Mouse (Mus musculus): ENCODE measurements at regions not wholly inside any gene's neighbourhood (a gene's known extent, or its start where the extent isn't known, plus 50 kb on each side); places are given as distances from the start of the nearest gene placed in this dataset.

- Histone ChIP-seq H3K9ac (ENCODE audit: low read depth, low read length) (no peak overlapping the region), H3K4me2 (ENCODE audit: low read length) (no peak overlapping the region), H3K36me3 (ENCODE audit: control insufficient read depth, insufficient read depth, low read length) (no peaks in the 10 kb centered on the region), H3K27ac (ENCODE audit: low read length) (no peak overlapping the region), H3K27me3 (ENCODE audit: control insufficient read depth, insufficient read depth, low read depth, low read length) (no peaks in the 10 kb centered on the region; the same call in 1 of the 2 replicates), H3K4me1 (ENCODE audit: control insufficient read depth, insufficient read depth, low read length) (peaks cover under 1% of the 10 kb centered on the region; the same call in 1 of the 2 replicates), H3K9me3 (replicated peaks; ENCODE audit: control insufficient read depth, low read length, poor library complexity, severe bottlenecking) (no peaks in the 10 kb centered on the region), H3K4me3 (ENCODE audit: low read depth, low read length) (no peak overlapping the region)
- WGBS = 51% methylated on average over 6 of the region's 6 CpGs
- peak; percentile 48; the same call in 1 of the 2 replicates for ATAC-seq
Observed at GRCm38 (mm10) chr9:61862071-61862480, 52.3 kb downstream of the Rplp1 start.

- no peak overlapping the region for H3K4me2 ChIP-seq (ENCODE audit: low read length)
- H3K4me1 ChIP-seq (ENCODE audit: control insufficient read depth, insufficient read depth, low read length) = no peaks in the 10 kb centered on the region
- no peak overlapping the region for H3K9ac ChIP-seq (ENCODE audit: low read depth, low read length)
- 19% methylated on average over 2 of the region's 2 CpGs for WGBS
- no peaks in the 10 kb centered on the region for H3K9me3 ChIP-seq (replicated peaks; ENCODE audit: control insufficient read depth, low read length, poor library complexity, severe bottlenecking)
- no peak overlapping the region for H3K4me3 ChIP-seq (ENCODE audit: low read depth, low read length)
- H3K27ac ChIP-seq (ENCODE audit: low read length) = no peak overlapping the region
- ATAC-seq = no peak
- no peaks in the 10 kb centered on the region for H3K36me3 ChIP-seq (ENCODE audit: control insufficient read depth, insufficient read depth, low read length)
- no peaks in the 10 kb centered on the region for H3K27me3 ChIP-seq (ENCODE audit: control insufficient read depth, insufficient read depth, low read depth, low read length)
Observed at GRCm38 (mm10) chr9:61860147-61860546, 54.2 kb downstream of the Rplp1 start.

- Histone ChIP-seq H3K4me1 (ENCODE audit: control insufficient read depth, insufficient read depth, low read length) (no peaks in the 10 kb centered on the region), H3K9me3 (replicated peaks; ENCODE audit: control insufficient read depth, low read length, poor library complexity, severe bottlenecking) (no peaks in the 10 kb centered on the region), H3K27me3 (ENCODE audit: control insufficient read depth, insufficient read depth, low read depth, low read length) (no peaks in the 10 kb centered on the region), H3K27ac (ENCODE audit: low read length) (no peak overlapping the region), H3K4me2 (ENCODE audit: low read length) (no peak overlapping the region), H3K36me3 (ENCODE audit: control insufficient read depth, insufficient read depth, low read length) (no peaks in the 10 kb centered on the region), H3K9ac (ENCODE audit: low read depth, low read length) (no peak overlapping the region), H3K4me3 (ENCODE audit: low read depth, low read length) (no peak overlapping the region)
- 52% methylated on average over 6 of the region's 6 CpGs for WGBS
- ATAC-seq = no peak
Observed at GRCm38 (mm10) chr9:61859438-61859837, 54.9 kb downstream of the Rplp1 start.

- Histone ChIP-seq H3K4me1 (ENCODE audit: control insufficient read depth, insufficient read depth, low read length) (no peaks in the 10 kb centered on the region), H3K9ac (ENCODE audit: low read depth, low read length) (no peak overlapping the region), H3K27ac (ENCODE audit: low read length) (no peak overlapping the region), H3K4me2 (ENCODE audit: low read length) (no peak overlapping the region), H3K4me3 (ENCODE audit: low read depth, low read length) (no peak overlapping the region), H3K9me3 (replicated peaks; ENCODE audit: control insufficient read depth, low read length, poor library complexity, severe bottlenecking) (no peaks in the 10 kb centered on the region), H3K36me3 (ENCODE audit: control insufficient read depth, insufficient read depth, low read length) (no peaks in the 10 kb centered on the region), H3K27me3 (ENCODE audit: control insufficient read depth, insufficient read depth, low read depth, low read length) (no peaks in the 10 kb centered on the region)
- whole genome bisulfite sequencing = 87% methylated on average over 6 of the region's 6 CpGs
- ATAC-seq = no peak
Observed at GRCm38 (mm10) chr9:61857817-61858216, 56.5 kb downstream of the Rplp1 start.

GRCm38 (mm10) chr9:61856686-61857085 lies 57.7 kb downstream of the Rplp1 start:
- H3K36me3 ChIP-seq (ENCODE audit: control insufficient read depth, insufficient read depth, low read length) = no peaks in the 10 kb centered on the region
- H3K27ac ChIP-seq (ENCODE audit: low read length) = no peak overlapping the region
- 80% methylated on average over 1 of the region's 1 CpGs for WGBS
- H3K9ac ChIP-seq (ENCODE audit: low read depth, low read length) = no peak overlapping the region
- no peaks in the 10 kb centered on the region for H3K27me3 ChIP-seq (ENCODE audit: control insufficient read depth, insufficient read depth, low read depth, low read length)
- H3K9me3 ChIP-seq (replicated peaks; ENCODE audit: control insufficient read depth, low read length, poor library complexity, severe bottlenecking) = no peaks in the 10 kb centered on the region
- ATAC-seq = no peak
- H3K4me3 ChIP-seq (ENCODE audit: low read depth, low read length) = no peak overlapping the region
- no peak overlapping the region for H3K4me2 ChIP-seq (ENCODE audit: low read length)
- no peaks in the 10 kb centered on the region for H3K4me1 ChIP-seq (ENCODE audit: control insufficient read depth, insufficient read depth, low read length)

- no peak for ATAC-seq
- WGBS = 57% methylated on average over 11 of the region's 11 CpGs
Observed at GRCm38 (mm10) chr9:61855686-61856085, 58.7 kb downstream of the Rplp1 start.

GRCm38 (mm10) chr9:61853841-61854240 lies 60.5 kb downstream of the Rplp1 start:
- no peaks in the 10 kb centered on the region for H3K4me1 ChIP-seq (ENCODE audit: control insufficient read depth, insufficient read depth, low read length)
- no peak for ATAC-seq
- no peak overlapping the region for H3K27ac ChIP-seq (ENCODE audit: low read length)
- H3K36me3 ChIP-seq (ENCODE audit: control insufficient read depth, insufficient read depth, low read length) = no peaks in the 10 kb centered on the region
- 75% methylated on average over 4 of the region's 4 CpGs for WGBS
- no peaks in the 10 kb centered on the region for H3K9me3 ChIP-seq (replicated peaks; ENCODE audit: control insufficient read depth, low read length, poor library complexity, severe bottlenecking)
- H3K4me2 ChIP-seq (ENCODE audit: low read length) = no peak overlapping the region
- H3K4me3 ChIP-seq (ENCODE audit: low read depth, low read length) = no peak overlapping the region
- H3K27me3 ChIP-seq (ENCODE audit: control insufficient read depth, insufficient read depth, low read depth, low read length) = no peaks in the 10 kb centered on the region
- no peak overlapping the region for H3K9ac ChIP-seq (ENCODE audit: low read depth, low read length)

More at GRCm38 (mm10) chr9:61855686-61856085, 58.7 kb downstream of the Rplp1 start:
- Histone ChIP-seq H3K4me2 (ENCODE audit: low read length) (no peak overlapping the region), H3K27me3 (ENCODE audit: control insufficient read depth, insufficient read depth, low read depth, low read length) (no peaks in the 10 kb centered on the region), H3K4me1 (ENCODE audit: control insufficient read depth, insufficient read depth, low read length) (no peaks in the 10 kb centered on the region), H3K36me3 (ENCODE audit: control insufficient read depth, insufficient read depth, low read length) (no peaks in the 10 kb centered on the region), H3K9me3 (replicated peaks; ENCODE audit: control insufficient read depth, low read length, poor library complexity, severe bottlenecking) (no peaks in the 10 kb centered on the region), H3K27ac (ENCODE audit: low read length) (no peak overlapping the region), H3K9ac (ENCODE audit: low read depth, low read length) (no peak overlapping the region), H3K4me3 (ENCODE audit: low read depth, low read length) (no peak overlapping the region)

GRCm38 (mm10) chr9:61851331-61851730 lies 63.0 kb downstream of the Rplp1 start:
- 98% methylated on average over 3 of the region's 3 CpGs for WGBS
- H3K27me3 ChIP-seq (ENCODE audit: control insufficient read depth, insufficient read depth, low read depth, low read length) = no peaks in the 10 kb centered on the region
- ATAC-seq = no peak
- no peak overlapping the region for H3K4me3 ChIP-seq (ENCODE audit: low read depth, low read length)
- H3K4me2 ChIP-seq (ENCODE audit: low read length) = no peak overlapping the region
- H3K4me1 ChIP-seq (ENCODE audit: control insufficient read depth, insufficient read depth, low read length) = no peaks in the 10 kb centered on the region
- no peak overlapping the region for H3K9ac ChIP-seq (ENCODE audit: low read depth, low read length)
- H3K27ac ChIP-seq (ENCODE audit: low read length) = no peak overlapping the region
- no peaks in the 10 kb centered on the region for H3K9me3 ChIP-seq (replicated peaks; ENCODE audit: control insufficient read depth, low read length, poor library complexity, severe bottlenecking)
- H3K36me3 ChIP-seq (ENCODE audit: control insufficient read depth, insufficient read depth, low read length) = no peaks in the 10 kb centered on the region

- ATAC-seq = no peak
- no peaks in the 10 kb centered on the region for H3K27me3 ChIP-seq (ENCODE audit: control insufficient read depth, insufficient read depth, low read depth, low read length)
- H3K9ac ChIP-seq (ENCODE audit: low read depth, low read length) = no peak overlapping the region
- 79% methylated on average over 2 of the region's 2 CpGs for WGBS
- H3K36me3 ChIP-seq (ENCODE audit: control insufficient read depth, insufficient read depth, low read length) = no peaks in the 10 kb centered on the region
- no peak overlapping the region for H3K4me2 ChIP-seq (ENCODE audit: low read length)
- H3K4me3 ChIP-seq (ENCODE audit: low read depth, low read length) = no peak overlapping the region
- no peaks in the 10 kb centered on the region for H3K4me1 ChIP-seq (ENCODE audit: control insufficient read depth, insufficient read depth, low read length)
- H3K27ac ChIP-seq (ENCODE audit: low read length) = no peak overlapping the region
- no peaks in the 10 kb centered on the region for H3K9me3 ChIP-seq (replicated peaks; ENCODE audit: control insufficient read depth, low read length, poor library complexity, severe bottlenecking)
Observed at GRCm38 (mm10) chr9:61848401-61848800, 65.9 kb downstream of the Rplp1 start.

- no peaks in the 10 kb centered on the region for H3K36me3 ChIP-seq (ENCODE audit: control insufficient read depth, insufficient read depth, low read length)
- H3K9me3 ChIP-seq (replicated peaks; ENCODE audit: control insufficient read depth, low read length, poor library complexity, severe bottlenecking) = no peaks in the 10 kb centered on the region
- ATAC-seq = no peak
- H3K9ac ChIP-seq (ENCODE audit: low read depth, low read length) = no peak overlapping the region
- H3K4me2 ChIP-seq (ENCODE audit: low read length) = no peak overlapping the region
- H3K27me3 ChIP-seq (ENCODE audit: control insufficient read depth, insufficient read depth, low read depth, low read length) = no peaks in the 10 kb centered on the region
- H3K4me3 ChIP-seq (ENCODE audit: low read depth, low read length) = no peak overlapping the region
- no peaks in the 10 kb centered on the region for H3K4me1 ChIP-seq (ENCODE audit: control insufficient read depth, insufficient read depth, low read length)
- no peak overlapping the region for H3K27ac ChIP-seq (ENCODE audit: low read length)
Observed at GRCm38 (mm10) chr9:61847496-61847895, 66.8 kb downstream of the Rplp1 start.
